Mouse (Mus musculus) heart, postnatal 0 days (tissue): ENCODE results near the gene P3h3. TPM values are rescaled to one million over a fixed set of nuclear protein-coding genes. Genes with fewer than 3 reads are reported as not detected.

Experiments used
- ATAC-seq: fragments of 200-750 bp; cut with Nextera tagmentation; 2 replicates; pipeline ENCODE4 v1.8.0; 2017; ENCODE audit warnings: low read depth, moderate number of reproducible peaks, moderate library complexity; ENCODE audit not compliant: insufficient read depth
- DNase-seq: peaks from one replicate; pipeline ENCODE4 v3.0.0-alpha.2; 2016; ENCODE audit warnings: low spot score
- H3K27ac ChIP-seq: fragments of 300-500 bp; sonication (generic); 2 replicates; pipeline ENCODE4 v1.5.1; 2014; ENCODE audit warnings: low read depth, mild to moderate bottlenecking
- H3K27me3 ChIP-seq: fragments of 300-500 bp; sonication (generic); 2 replicates; pipeline ENCODE4 v1.6.1; 2014; ENCODE audit warnings: low read length, mixed read lengths; ENCODE audit not compliant: control insufficient read depth, insufficient read depth
- H3K36me3 ChIP-seq: fragments of 300-500 bp; sonication (generic); replicated peaks from 2 replicates; pipeline ENCODE4 v1.6.1; 2014; ENCODE audit warnings: low read length, mixed read lengths; ENCODE audit not compliant: control insufficient read depth, insufficient read depth
- H3K4me1 ChIP-seq: fragments of 300-500 bp; sonication (generic); 2 replicates; pipeline ENCODE4 v1.6.1; 2014; ENCODE audit warnings: antibody characterized with exemption; ENCODE audit not compliant: control insufficient read depth, insufficient read depth
- H3K4me2 ChIP-seq: fragments of 300-500 bp; sonication (generic); 2 replicates; pipeline ENCODE4 v1.6.1; 2014; ENCODE audit warnings: low read depth, mild to moderate bottlenecking, low read length, moderate library complexity
- H3K4me3 ChIP-seq: fragments of 300-500 bp; sonication (generic); 2 replicates; pipeline ENCODE4 v1.5.1; 2014; ENCODE audit warnings: low read depth, low read length
- H3K9ac ChIP-seq: fragments of 300-500 bp; sonication (generic); replicated peaks from 2 replicates; pipeline ENCODE4 v1.6.1; 2014; ENCODE audit warnings: low read depth, low read length, mixed read lengths
- H3K9me3 ChIP-seq: fragments of 300-500 bp; sonication (generic); replicated peaks from 2 replicates; pipeline ENCODE4 v1.6.1; 2016; ENCODE audit warnings: low read length; ENCODE audit not compliant: control insufficient read depth
- CTCF ChIP-seq: IDR thresholded peaks from 2 replicates; pipeline ENCODE4 v1.5.1; 2016; ENCODE audit warnings: antibody characterized with exemption, control low read depth, low read depth
- EP300 ChIP-seq: IDR thresholded peaks from 2 replicates; pipeline ENCODE4 v1.6.1; 2016; ENCODE audit warnings: antibody characterized with exemption, low read depth
- WGBS: fragments of 180-500 bp; shearing (Covaris S2); extraction: QIAGEN DNeasy Blood & Tissue Kit; methylation state at CpG from one replicate; pipeline ENCODE4 v1.1.7; 2014; 5-methylcytosine and 5-hydroxymethylcytosine counted together
- polyA plus RNA-seq: library from polyadenylated mRNA; unstranded; fragments of >200 nt; fragmentation: Nextera tagmentation; extraction: Ambion mirVana; gene quantifications from 2 replicates; pipeline ENCODE4 v1.2.1, GENCODE M21; 2015
- total RNA-seq: library from RNA; depleted of rRNA; stranded (reverse); fragments of >200 nt; gene quantifications from 2 replicates; pipeline ENCODE4 v1.2.3, GENCODE M21; 2014; ENCODE audit warnings: low replicate concordance; rRNA removed

P3h3 gene
- 38.5 and 41.1 TPM in 2 replicates for total RNA-seq
- 7.2 and 7.6 TPM in 2 replicates for polyA plus RNA-seq

DNA sequence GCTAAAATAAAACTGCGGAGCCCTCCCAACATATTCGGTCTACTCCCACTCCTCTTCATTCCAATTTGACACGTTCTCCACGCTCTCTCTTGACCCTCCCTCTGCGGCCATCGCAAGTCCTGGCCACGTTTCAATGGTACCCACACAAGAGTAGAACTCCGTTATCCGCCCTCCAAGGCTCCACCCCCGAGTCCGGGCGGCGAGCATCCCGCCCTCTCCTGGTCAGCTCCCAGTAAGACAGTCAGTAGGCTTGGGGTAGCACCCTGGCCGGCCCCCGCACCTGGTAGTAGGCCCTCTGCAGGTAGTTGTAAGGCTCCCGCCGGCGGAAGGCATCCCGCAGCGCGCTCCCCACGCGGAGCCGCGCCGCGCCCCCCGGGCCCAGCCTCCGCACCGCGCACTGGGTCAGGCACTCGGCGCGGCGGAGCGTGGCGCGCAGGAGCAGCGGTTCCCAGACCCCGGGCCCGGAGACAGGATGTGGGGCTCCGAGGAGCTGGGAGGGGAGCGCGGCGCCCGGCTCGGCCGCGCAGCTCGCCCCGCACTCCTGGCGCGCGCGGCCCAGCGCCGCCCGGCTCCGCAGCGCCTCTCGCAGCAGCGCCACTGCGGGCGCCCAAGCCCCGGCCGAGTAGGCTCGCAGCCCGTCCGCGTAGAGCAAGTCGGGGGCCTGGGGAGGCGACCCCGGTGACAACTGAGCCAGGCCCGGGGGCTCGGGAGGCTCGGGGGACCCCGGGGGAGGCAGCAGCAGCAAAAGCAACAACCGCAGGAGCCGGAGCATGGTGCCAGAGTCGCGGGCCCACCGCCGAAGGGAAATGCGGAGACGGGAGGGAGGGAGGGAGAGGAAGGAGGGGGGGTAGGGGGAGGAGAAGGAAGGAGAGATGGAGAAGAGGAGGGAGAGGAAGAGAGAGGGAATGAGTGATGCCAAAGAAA is at the start of gene P3h3:
Gene P3h3, minus strand, starts transcription at position 837 of the 924 bp plus-strand sequence.
- WGBS, result under 1% methylated on average over 75 of the region's 86 CpGs
- peaks cover 25% of the 10 kb centered on the region for H3K27me3 ChIP-seq
- peak within 1 kb of the TSS; percentile 86 for H3K27ac ChIP-seq

GRCm38 (mm10) chr6:124904991-124905860 is 47.7 kb upstream of the P3h3 start:
- DNase-seq (no peak), ATAC-seq (no peak)
- Histone ChIP-seq H3K4me2 (peak overlapping the region; percentile 66), H3K4me3 (peak overlapping the region; percentile 48), H3K27ac (peak overlapping the region; percentile 94), H3K9ac (peak overlapping the region; percentile 54; the same call in 1 of the 2 replicates), H3K27me3 (no peaks in the 10 kb centered on the region; the same call in 1 of the 2 replicates), H3K4me1 (peaks cover 14% of the 10 kb centered on the region), H3K9me3 (no peaks in the 10 kb centered on the region), H3K36me3 (no peaks in the 10 kb centered on the region)
- 44% methylated on average over 14 of the region's 16 CpGs for WGBS
- no peak for TF ChIP-seq EP300
- TF ChIP-seq CTCF, result no peak

More for the DNA sequence above, at the start of gene P3h3:
- no peak for TF ChIP-seq EP300
- TF ChIP-seq CTCF, result peak; percentile 65
- Histone ChIP-seq H3K36me3 (no peaks in the 10 kb centered on the region), H3K4me3 (peak within 1 kb of the TSS; percentile 64), H3K9me3 (no peaks in the 10 kb centered on the region), H3K4me2 (peak within 1 kb of the TSS; percentile 93), H3K4me1 (peaks cover 7% of the 10 kb centered on the region), H3K9ac (peak within 1 kb of the TSS; percentile 82)
- DNase-seq (peak; percentile 51), ATAC-seq (peak; percentile 82)

DNA sequence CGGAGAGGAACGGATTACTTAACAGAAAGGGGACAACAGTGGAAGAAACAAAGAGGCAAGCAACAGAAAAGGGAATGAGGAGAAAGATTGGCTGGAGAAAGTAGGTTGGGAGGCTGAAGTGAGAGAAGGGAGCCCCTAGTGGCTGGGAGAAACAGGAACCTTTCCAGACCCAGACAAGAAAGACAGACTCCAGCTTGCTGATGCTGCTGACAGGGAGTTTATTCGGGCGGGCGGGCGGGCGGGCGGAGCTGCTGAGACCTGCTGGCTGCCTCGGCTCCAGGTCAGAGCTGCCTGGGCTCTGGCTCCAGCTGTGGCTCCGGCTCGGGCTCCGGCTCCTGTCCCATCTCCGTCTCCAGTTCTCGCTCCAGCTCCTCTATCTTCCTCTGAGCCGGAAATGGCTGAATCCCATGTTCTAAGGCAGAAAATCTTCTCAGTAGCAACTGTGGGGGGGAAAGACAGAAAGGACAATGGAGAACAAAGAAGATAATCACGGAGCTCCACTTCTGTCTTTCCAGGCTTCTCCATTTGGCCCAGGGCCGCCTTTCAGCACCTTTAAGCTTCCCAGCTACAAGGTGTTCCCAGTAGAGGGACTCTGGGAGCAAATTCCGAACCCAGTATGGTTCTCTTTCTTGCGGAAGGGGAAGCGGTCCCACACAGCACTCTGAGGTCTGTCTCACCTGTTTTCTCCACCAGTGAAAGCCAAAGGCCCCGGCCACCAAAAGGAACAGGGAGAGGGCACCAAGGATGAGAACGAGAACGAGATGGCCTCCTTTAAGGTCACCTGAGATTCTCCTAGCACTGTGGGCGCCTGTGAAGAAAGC is 46.8 kb upstream of the P3h3 start:
- Histone ChIP-seq H3K4me1 (peaks cover 9% of the 10 kb centered on the region), H3K27me3 (no peaks in the 10 kb centered on the region), H3K9me3 (no peaks in the 10 kb centered on the region), H3K4me3 (peak overlapping the region; percentile 48), H3K36me3 (no peaks in the 10 kb centered on the region), H3K4me2 (peak overlapping the region; percentile 66), H3K27ac (peak overlapping the region; percentile 94), H3K9ac (peak overlapping the region; percentile 54)
- TF ChIP-seq CTCF (peak; percentile 66), EP300 (no peak)
- WGBS, result 6% methylated on average over 24 of the region's 24 CpGs
- peak; percentile 80 for ATAC-seq
- peak; percentile 92 for DNase-seq

DNA sequence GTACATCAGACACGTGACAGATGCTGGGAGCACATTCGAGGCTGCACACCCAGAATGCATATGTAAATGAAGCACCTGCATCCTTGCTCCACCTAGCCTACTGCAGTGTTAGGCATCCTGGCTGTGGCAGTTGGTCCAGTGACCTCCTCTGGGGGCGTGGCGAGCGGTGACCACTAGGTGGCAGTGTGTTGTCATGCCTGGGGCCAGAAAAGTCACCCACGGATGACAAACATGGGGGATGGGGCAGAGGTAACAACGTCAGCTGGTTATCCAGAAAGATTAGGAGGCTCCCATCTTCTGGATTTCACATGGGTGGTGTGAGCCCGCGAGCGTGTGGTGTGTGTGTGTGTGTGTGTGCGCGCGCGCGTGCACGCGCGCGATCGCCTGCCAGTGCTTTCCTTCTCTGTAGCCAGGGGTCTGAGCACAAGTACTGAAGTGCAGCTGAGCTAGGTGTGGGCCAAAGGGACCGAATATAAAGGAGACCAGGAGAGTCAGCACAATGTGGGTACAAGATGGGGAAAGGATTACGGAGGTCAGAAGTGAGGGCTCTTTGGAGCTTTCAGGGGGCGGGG is 46.1 kb upstream of the P3h3 start:
- WGBS, result under 1% methylated on average over 23 of the region's 23 CpGs

More for the DNA sequence above, 46.1 kb upstream of the P3h3 start:
- Histone ChIP-seq H3K27me3 (no peaks in the 10 kb centered on the region), H3K4me1 (peaks cover 9% of the 10 kb centered on the region), H3K27ac (peak overlapping the region; percentile 94), H3K9me3 (no peaks in the 10 kb centered on the region), H3K36me3 (no peaks in the 10 kb centered on the region), H3K4me3 (peak overlapping the region; percentile 48), H3K4me2 (peak overlapping the region; percentile 66), H3K9ac (peak overlapping the region; percentile 54; the same call in 1 of the 2 replicates)
- peak; percentile 85 for ATAC-seq
- peak; percentile 94 for DNase-seq
- TF ChIP-seq EP300, result no peak
- TF ChIP-seq CTCF, result peak; percentile 99
